In genomic region chr2:127961802-127962433, GRCm38 (mm10) we compare ENCODE assay signal across 10 mouse cellular contexts.
DNase-seq lines count a peak whose midpoint lies in the region; ATAC-seq lines count a peak whose summit lies in the region.
"Had no signal": no experiment of that assay in that cellular context is flagged by ENCODE, and none has a peak within 500 bp of the region (broad histone marks: within the 10 kb centered on the region; RNA-seq: fewer than 3 reads in every experiment).

No protein-coding gene starts in this region.

- no peaks in the 10 kb centered on the region for H3K9me3 ChIP-seq in hindbrain, embryonic 16.5 days (ENCODE audit: control insufficient read depth, low read length)
- H3K9me3 ChIP-seq: neural tube, embryonic 13.5 days had no signal

- WGBS in hindbrain, embryonic 16.5 days: 41% methylated on average over 4 of the region's 4 CpGs

- no peak overlapping the region for H3K4me2 ChIP-seq in hindbrain, embryonic 16.5 days (ENCODE audit: low read length)
- H3K4me2 ChIP-seq: neural tube, embryonic 13.5 days had no signal

- peak; percentile 70; the same call in 1 of the 2 replicates for ATAC-seq in hindbrain, embryonic 16.5 days

- H3K27ac ChIP-seq in hindbrain, embryonic 16.5 days (ENCODE audit: low read depth, low read length): peak overlapping the region; percentile 17; the same call in 1 of the 2 replicates
- H3K27ac ChIP-seq: kidney, postnatal 0 days had no signal

- H3K4me1 ChIP-seq in hindbrain, embryonic 16.5 days (ENCODE audit: control insufficient read depth, insufficient read depth, low read depth, low read length): peaks cover 13% of the 10 kb centered on the region

- H3K27me3 ChIP-seq in hindbrain, embryonic 16.5 days (replicated peaks; ENCODE audit: control insufficient read depth, insufficient read depth, low read length): no peaks in the 10 kb centered on the region
- H3K27me3 ChIP-seq: neural tube, embryonic 13.5 days had no signal

- H3K9ac ChIP-seq in hindbrain, embryonic 16.5 days (ENCODE audit: low read depth, low read length): no peak overlapping the region
- H3K9ac ChIP-seq: neural tube, embryonic 13.5 days had no signal

- DNase-seq in cerebellum, adult 11-12 months: peak; percentile 4
- DNase-seq in cerebellum, adult 18-20 months: no peak
- peak; percentile 55 to 64 for DNase-seq in frontal cortex, postnatal 14 days (ENCODE audit: low spot score in 2 of 2)
- DNase-seq in lung, postnatal 10 days: peak; percentile 88
- DNase-seq in thymus, adult 18-20 months: no peak
- DNase-seq in kidney, adult 9 months: no peak
- DNase-seq in embryo, embryonic 10.5 days (ENCODE audit: low spot score): no peak

- H3K36me3 ChIP-seq in hindbrain, embryonic 16.5 days (ENCODE audit: control insufficient read depth, insufficient read depth, low read length): no peaks in the 10 kb centered on the region
- H3K36me3 ChIP-seq: neural tube, embryonic 13.5 days had no signal

- no peak overlapping the region for H3K4me3 ChIP-seq in hindbrain, embryonic 16.5 days (ENCODE audit: low read length)
- H3K4me3 ChIP-seq: neural tube, embryonic 13.5 days had no signal

Comparison
In these comparisons a context has a peak if more than half of its experiments do, and no peak if none do; other contexts are left out.
1. DNase-seq: peak in cerebellum, adult 11-12 months (single experiment), frontal cortex, postnatal 14 days (2 of 2) and lung, postnatal 10 days (single experiment); none in cerebellum, adult 18-20 months (0 of 2), thymus, adult 18-20 months (0 of 2), kidney, adult 9 months (single experiment) and embryo, embryonic 10.5 days (single experiment).